Mouse (Mus musculus) neural tube, embryonic 14.5 days (tissue): ENCODE results near the gene Hint3. TPM values are rescaled to one million over a fixed set of nuclear protein-coding genes. Genes with fewer than 3 reads are reported as not detected.
A peak's percentile ranks its signal among the peaks of the same experiment; 100 is the strongest.
"Not testable (repeated sequence)": the region's sequence is repeated elsewhere in the genome, so short reads cannot be mapped to it uniquely, and the experiment has no call there.

Source experiments
- ATAC-seq: fragments of 200-750 bp; cut with Nextera tagmentation; 2 replicates; pipeline ENCODE4 v1.8.0; 2017; ENCODE audit warnings: low read depth, mild to moderate bottlenecking, moderate TSS enrichment, moderate library complexity
- H3K27ac ChIP-seq: fragments of 300-500 bp; sonication (generic); 2 replicates; pipeline ENCODE4 v1.5.1; 2014; ENCODE audit warnings: low read depth, mild to moderate bottlenecking, control low read depth, low read length, moderate library complexity, mixed read lengths
- H3K27me3 ChIP-seq: fragments of 300-500 bp; sonication (generic); 2 replicates; pipeline ENCODE4 v1.6.1; 2014; ENCODE audit warnings: low read length; ENCODE audit not compliant: control insufficient read depth, insufficient read depth
- H3K36me3 ChIP-seq: fragments of 300-500 bp; sonication (generic); 2 replicates; pipeline ENCODE4 v1.6.1; 2014; ENCODE audit warnings: low read length, mixed read lengths; ENCODE audit not compliant: control insufficient read depth, insufficient read depth
- H3K4me1 ChIP-seq: fragments of 300-500 bp; sonication (generic); 2 replicates; pipeline ENCODE4 v1.6.1; 2014; ENCODE audit warnings: low read length; ENCODE audit not compliant: control insufficient read depth, insufficient read depth
- H3K4me2 ChIP-seq: fragments of 300-500 bp; sonication (generic); 2 replicates; pipeline ENCODE4 v1.6.1; 2014; ENCODE audit warnings: mild to moderate bottlenecking, low read depth, low read length, control low read depth
- H3K4me3 ChIP-seq: fragments of 300-500 bp; sonication (generic); 2 replicates; pipeline ENCODE4 v1.5.1; 2014; ENCODE audit warnings: low read depth, low read length, control low read depth, mixed read lengths
- H3K9ac ChIP-seq: fragments of 300-500 bp; sonication (generic); replicated peaks from 2 replicates; pipeline ENCODE4 v1.6.1; 2014; ENCODE audit warnings: low read depth, mild to moderate bottlenecking, control low read depth, low read length, mixed read lengths
- H3K9me3 ChIP-seq: fragments of 300-500 bp; sonication (generic); 2 replicates; pipeline ENCODE4 v1.6.1; 2016; ENCODE audit warnings: low read length; ENCODE audit not compliant: control insufficient read depth
- WGBS: fragments of 180-500 bp; shearing (Covaris S2); extraction: QIAGEN DNeasy Blood & Tissue Kit; methylation state at CpG from one replicate; pipeline ENCODE4 v1.1.7; 2014; 5-methylcytosine and 5-hydroxymethylcytosine counted together
- polyA plus RNA-seq: library from polyadenylated mRNA; unstranded; fragments of >200 nt; fragmentation: Nextera tagmentation; extraction: Ambion mirVana; gene quantifications from 2 replicates; pipeline ENCODE4 v1.2.1, GENCODE M21; 2014

Hint3 gene
- polyA plus RNA-seq: 23.0 and 24.3 TPM in 2 replicates

DNA sequence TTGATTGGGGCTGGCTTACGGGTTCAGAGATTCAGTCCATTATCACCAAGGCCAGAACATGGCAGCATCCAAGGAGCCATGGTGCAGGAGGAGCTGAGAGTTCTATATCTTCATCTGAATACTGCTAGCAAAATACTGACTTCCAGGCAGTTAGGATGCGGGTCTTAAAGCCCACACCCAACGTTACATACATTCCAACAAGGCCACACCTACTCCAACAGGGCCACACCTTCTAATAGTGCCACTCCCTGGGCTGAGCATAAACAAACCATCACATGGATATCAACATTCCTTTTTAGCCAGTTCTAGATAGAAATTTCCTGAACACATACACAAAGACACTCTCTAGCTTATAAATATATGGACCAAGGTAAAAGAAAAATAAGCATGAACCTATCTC, at the start of gene Hint3:
Gene Hint3 (minus strand): TSS at position 120 of the 400 bp plus-strand sequence.
- Histone ChIP-seq H3K4me1 (no peaks in the 10 kb centered on the region), H3K4me2 (no peak within 1 kb of the TSS)
- no peak for ATAC-seq

DNA sequence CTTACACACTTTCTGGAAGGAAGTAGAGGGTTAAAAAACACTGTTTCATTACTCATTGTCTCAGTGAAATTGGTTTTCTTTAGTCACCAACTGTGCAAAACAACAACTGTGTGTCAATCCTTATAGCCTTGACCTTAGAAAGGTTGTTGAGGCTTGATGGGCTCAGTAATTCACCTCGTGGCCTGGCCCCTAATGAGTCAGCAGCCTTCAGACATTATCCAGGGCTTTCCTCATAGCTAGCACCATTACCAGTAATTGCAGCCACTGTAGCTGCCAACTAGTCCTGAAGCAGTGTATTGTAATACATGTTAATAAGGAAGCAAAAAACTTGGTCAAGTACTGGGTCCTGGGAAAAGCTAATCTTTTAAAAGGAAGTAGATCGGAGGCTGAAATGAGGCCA, 48.6 kb upstream of the Hint3 start:
- no peak for ATAC-seq
- 65% methylated on average over 2 of the region's 2 CpGs for WGBS
- Histone ChIP-seq H3K36me3 (no peaks in the 10 kb centered on the region), H3K4me1 (no peaks in the 10 kb centered on the region), H3K27ac (no peak overlapping the region), H3K4me2 (no peak overlapping the region), H3K4me3 (no peak overlapping the region), H3K9me3 (no peaks in the 10 kb centered on the region), H3K9ac (no peak overlapping the region), H3K27me3 (no peaks in the 10 kb centered on the region)

More for the DNA sequence above, at the start of gene Hint3:
- Histone ChIP-seq H3K9ac (no peak within 1 kb of the TSS), H3K9me3 (no peaks in the 10 kb centered on the region), H3K4me3 (no peak within 1 kb of the TSS), H3K27me3 (no peaks in the 10 kb centered on the region), H3K27ac (no peak within 1 kb of the TSS), H3K36me3 (no peaks in the 10 kb centered on the region)
- WGBS: 90% methylated on average over 3 of the region's 3 CpGs

DNA sequence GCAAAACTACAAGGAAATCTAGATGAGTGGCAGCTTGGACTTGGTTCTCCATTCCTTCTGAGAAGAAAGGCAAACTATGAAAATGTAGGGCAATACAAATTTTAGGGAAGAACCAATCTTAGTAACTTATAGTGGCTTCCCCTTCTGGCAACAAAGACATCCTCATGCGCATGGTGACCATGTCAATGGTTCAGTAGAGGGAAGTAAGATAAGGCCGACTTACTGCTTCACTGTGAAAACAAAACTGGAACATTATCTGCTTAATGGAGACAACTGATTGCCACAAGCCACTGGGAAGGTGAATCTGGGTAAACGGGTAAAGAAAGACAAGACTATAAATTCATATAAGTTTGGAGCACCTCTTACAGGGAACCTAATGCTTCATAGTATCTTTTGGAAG, 45.4 kb upstream of the Hint3 start:
- no peak for ATAC-seq
- H3K4me1 ChIP-seq: no peaks in the 10 kb centered on the region
- H3K27ac ChIP-seq: no peak overlapping the region
- H3K4me2 ChIP-seq: no peak overlapping the region
- 94% methylated on average over 3 of the region's 3 CpGs for WGBS
- no peaks in the 10 kb centered on the region for H3K9me3 ChIP-seq
- no peaks in the 10 kb centered on the region for H3K36me3 ChIP-seq
- H3K4me3 ChIP-seq: no peak overlapping the region
- H3K27me3 ChIP-seq: no peaks in the 10 kb centered on the region
- H3K9ac ChIP-seq: no peak overlapping the region

DNA sequence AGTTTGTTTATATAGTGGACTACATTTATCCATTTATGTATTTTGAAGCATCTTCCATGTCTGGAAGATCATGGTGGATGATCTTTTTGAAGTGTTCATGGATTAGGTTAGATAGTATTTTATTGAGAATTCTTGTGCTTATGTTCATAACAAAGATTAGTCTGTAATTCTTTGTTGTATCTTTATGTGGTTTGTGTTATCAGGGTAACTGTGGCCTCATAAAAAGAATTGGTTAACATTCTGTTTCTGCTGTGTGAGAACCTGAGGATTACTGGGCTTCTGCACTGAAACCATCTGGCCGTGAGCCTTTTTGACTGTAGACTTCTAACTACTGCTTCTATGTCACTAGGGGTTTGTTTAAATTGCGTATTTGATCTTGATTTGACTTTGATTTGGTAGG, 37.1 kb upstream of the Hint3 start:
- no peak overlapping the region for H3K4me3 ChIP-seq
- H3K9ac ChIP-seq: no peak overlapping the region
- H3K27me3 ChIP-seq: no peaks in the 10 kb centered on the region
- H3K27ac ChIP-seq: no peak overlapping the region
- ATAC-seq: no peak
- WGBS: 95% methylated on average over 2 of the region's 2 CpGs
- no peaks in the 10 kb centered on the region for H3K36me3 ChIP-seq
- no peaks in the 10 kb centered on the region for H3K4me1 ChIP-seq
- H3K9me3 ChIP-seq: no peaks in the 10 kb centered on the region
- no peak overlapping the region for H3K4me2 ChIP-seq

DNA sequence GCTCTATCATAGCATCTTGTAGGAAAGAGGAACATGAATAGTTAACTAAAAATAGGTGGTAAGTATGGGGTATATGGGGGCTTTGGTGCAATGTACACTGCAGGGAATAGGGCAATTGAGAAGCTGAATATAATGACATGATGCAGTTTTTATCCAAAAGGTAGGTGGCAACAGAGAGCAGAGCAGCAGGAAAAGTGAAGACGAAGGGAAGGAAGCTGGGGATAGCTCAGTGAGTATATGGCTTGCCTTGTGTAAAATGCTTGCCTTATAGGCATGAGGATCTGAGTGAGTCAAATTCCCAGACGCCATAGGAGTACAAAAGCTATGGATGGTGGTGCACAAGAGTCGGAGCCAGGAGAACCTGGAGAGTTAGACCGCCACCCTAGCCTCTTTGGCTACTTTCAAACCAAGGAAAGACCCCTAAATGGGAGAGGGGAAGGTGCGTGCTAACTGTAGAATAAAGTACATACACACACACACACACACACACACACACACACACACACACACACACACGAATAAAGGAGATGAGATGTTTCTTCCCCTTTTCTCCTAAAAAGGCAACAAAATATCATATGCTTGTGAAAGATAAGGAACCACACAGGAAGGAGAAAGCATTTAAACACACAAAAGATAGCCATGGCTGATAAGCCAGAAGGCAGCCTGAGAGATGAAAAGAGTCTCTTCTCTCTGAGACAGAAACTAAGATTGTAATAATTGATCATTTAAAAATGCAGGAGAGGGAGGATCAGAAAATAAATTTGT, 31.3 kb upstream of the Hint3 start:
- Histone ChIP-seq H3K4me1 (no peaks in the 10 kb centered on the region), H3K4me2 (no peak overlapping the region), H3K4me3 (no peak overlapping the region), H3K9ac (no peak overlapping the region), H3K27ac (no peak overlapping the region), H3K36me3 (no peaks in the 10 kb centered on the region), H3K27me3 (no peaks in the 10 kb centered on the region), H3K9me3 (no peaks in the 10 kb centered on the region)
- 88% methylated on average over 6 of the region's 6 CpGs for WGBS
- ATAC-seq: no peak

DNA sequence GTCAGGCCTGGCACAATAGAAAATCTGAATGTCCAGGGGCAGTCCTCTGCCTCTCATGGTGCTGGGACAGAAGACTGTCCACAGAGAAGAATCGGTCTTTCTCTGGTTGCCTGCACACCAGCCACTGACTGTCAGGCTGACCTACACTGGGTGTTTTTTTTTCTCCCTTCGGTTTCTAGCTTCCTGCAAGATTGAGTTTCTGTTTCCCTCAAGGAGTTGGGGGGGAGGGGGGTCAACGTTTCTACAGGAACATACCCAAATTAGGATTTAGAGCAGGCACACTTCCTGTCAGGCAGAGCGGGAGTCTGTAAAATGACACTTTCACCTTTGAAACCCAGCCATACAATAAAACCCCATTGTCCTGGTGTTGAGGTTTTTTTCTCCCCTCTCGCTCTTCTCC, 26.2 kb upstream of the Hint3 start:
- Histone ChIP-seq H3K27ac (no peak overlapping the region), H3K9me3 (no peaks in the 10 kb centered on the region), H3K36me3 (no peaks in the 10 kb centered on the region), H3K27me3 (no peaks in the 10 kb centered on the region), H3K4me3 (no peak overlapping the region), H3K4me1 (no peaks in the 10 kb centered on the region), H3K9ac (no peak overlapping the region), H3K4me2 (peak overlapping the region; percentile 8; the same call in 1 of the 2 replicates)
- 4% methylated on average over 5 of the region's 5 CpGs for WGBS
- ATAC-seq: no peak

DNA sequence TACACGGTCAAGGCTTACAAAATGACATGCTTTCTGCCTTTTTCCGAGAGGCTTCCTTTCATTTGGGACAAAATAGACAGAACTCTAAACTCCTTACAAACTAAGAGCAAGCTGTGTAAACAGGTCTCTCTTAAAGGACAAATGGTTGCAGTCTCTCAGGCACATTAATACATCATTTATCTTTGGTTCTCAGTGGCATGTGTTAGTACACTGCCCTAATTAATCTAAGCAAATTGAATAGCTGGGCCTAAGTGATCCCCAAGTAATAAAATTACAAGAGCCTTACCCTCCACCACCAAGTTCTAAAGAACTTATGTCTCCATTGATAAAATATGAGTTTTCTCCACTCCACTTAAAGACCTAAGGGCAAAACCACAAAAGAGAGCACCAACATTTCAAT, 18.2 kb upstream of the Hint3 start:
- Histone ChIP-seq H3K9me3 (no peaks in the 10 kb centered on the region), H3K4me2 (no peak overlapping the region), H3K4me3 (no peak overlapping the region), H3K4me1 (no peaks in the 10 kb centered on the region), H3K36me3 (no peaks in the 10 kb centered on the region), H3K27me3 (no peaks in the 10 kb centered on the region), H3K27ac (no peak overlapping the region), H3K9ac (no peak overlapping the region)
- no peak; the same call in 1 of the 2 replicates for ATAC-seq
- 23% methylated on average over 2 of the region's 2 CpGs for WGBS

DNA sequence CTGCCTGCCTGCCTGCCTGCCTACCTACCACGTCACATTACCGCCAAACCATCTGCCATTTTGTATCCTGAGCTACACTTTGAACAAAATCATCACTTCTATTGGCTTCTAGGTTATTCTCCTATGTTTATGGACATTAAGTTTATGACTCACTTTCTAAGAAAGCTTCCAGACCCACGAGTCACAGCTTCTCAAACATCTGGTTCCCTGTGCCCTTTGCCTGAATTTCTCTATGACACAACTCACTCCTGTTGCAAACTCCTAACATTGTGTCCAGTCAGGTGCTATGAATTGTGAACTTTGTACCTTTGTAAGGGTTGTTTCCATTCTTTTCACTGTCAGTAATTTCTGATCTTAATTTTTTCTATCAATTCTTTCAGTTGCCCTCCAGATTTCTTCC, 8.8 kb upstream of the Hint3 start:
- Histone ChIP-seq H3K27me3 (no peaks in the 10 kb centered on the region), H3K9ac (no peak overlapping the region), H3K36me3 (no peaks in the 10 kb centered on the region), H3K9me3 (no peaks in the 10 kb centered on the region), H3K27ac (no peak overlapping the region), H3K4me1 (no peaks in the 10 kb centered on the region), H3K4me3 (no peak overlapping the region), H3K4me2 (no peak overlapping the region)
- no peak for ATAC-seq
- 70% methylated on average over 3 of the region's 3 CpGs for WGBS

DNA sequence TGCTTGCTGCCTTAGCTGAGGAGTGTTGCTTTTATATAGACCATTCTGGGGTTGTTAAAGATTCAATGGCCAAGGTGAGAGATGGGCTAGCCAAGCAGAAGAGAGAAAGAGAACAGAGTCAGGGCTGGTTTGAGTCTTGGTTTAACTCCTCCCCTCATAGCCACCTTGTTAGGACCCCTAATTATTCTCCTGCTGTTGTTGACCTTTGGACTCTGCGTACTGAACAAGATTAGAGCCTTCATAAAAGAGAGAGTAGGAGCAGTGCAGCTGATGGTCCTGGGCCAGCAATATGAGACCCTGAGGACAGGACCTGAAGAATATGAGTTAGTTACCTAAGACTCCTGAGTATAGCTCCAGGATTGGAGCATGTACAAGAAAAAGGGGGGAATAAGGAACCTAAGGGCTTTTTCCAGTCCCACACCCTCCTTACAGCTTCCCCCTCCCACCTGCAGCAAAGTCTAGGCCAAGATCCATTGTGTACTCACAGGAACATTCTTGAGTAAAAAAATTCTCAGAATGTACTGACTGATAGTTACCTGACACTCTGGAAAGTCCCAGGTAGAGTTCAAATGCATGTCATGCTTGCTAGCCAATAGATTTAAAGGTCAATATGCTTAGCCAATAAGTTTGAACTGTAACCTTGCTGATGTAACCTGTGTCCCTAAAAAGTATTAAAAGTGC, 7.2 kb upstream of the Hint3 start:
- not testable (repeated sequence) for ATAC-seq, H3K9me3 ChIP-seq

More for the DNA sequence above, 7.2 kb upstream of the Hint3 start:
- H3K4me3 ChIP-seq, H3K27ac ChIP-seq, H3K36me3 ChIP-seq, H3K4me1 ChIP-seq, H3K9ac ChIP-seq, H3K27me3 ChIP-seq, H3K4me2 ChIP-seq: not testable (repeated sequence)
- 82% methylated on average over 1 of the region's 1 CpGs for WGBS
